Mouse (Mus musculus) intestine, embryonic 16.5 days (tissue): ENCODE measurements at regions not wholly inside any gene's neighbourhood (a gene's known extent, or its start where the extent isn't known, plus 50 kb on each side); places are given as distances from the start of the nearest gene placed in this dataset.

Experiments used
- ATAC-seq: fragments of 200-750 bp; cut with Nextera tagmentation; 2 replicates; pipeline ENCODE4 v1.8.0; 2017; ENCODE audit warnings: moderate TSS enrichment, moderate library complexity
- H3K27ac ChIP-seq: fragments of 300-500 bp; sonication (generic); 2 replicates; pipeline ENCODE4 v1.5.1; 2014; ENCODE audit warnings: mild to moderate bottlenecking, low read length
- H3K27me3 ChIP-seq: fragments of 300-500 bp; sonication (generic); replicated peaks from 2 replicates; pipeline ENCODE4 v1.6.1; 2014; ENCODE audit warnings: low read length, control low read depth, mixed read lengths; ENCODE audit not compliant: control insufficient read depth, insufficient read depth
- H3K36me3 ChIP-seq: fragments of 300-500 bp; sonication (generic); 2 replicates; pipeline ENCODE4 v1.6.1; 2014; ENCODE audit warnings: low read length, control low read depth; ENCODE audit not compliant: control insufficient read depth, insufficient read depth
- H3K4me1 ChIP-seq: fragments of 300-500 bp; sonication (generic); 2 replicates; pipeline ENCODE4 v1.6.1; 2014; ENCODE audit warnings: low read length, control low read depth, mixed read lengths; ENCODE audit not compliant: control insufficient read depth, insufficient read depth
- H3K4me2 ChIP-seq: fragments of 300-500 bp; sonication (generic); 2 replicates; pipeline ENCODE4 v1.6.1; 2014; ENCODE audit warnings: low read depth, low read length, control low read depth
- H3K4me3 ChIP-seq: fragments of 300-500 bp; sonication (generic); 2 replicates; pipeline ENCODE4 v1.5.1; 2014; ENCODE audit warnings: mild to moderate bottlenecking, low read length
- H3K9ac ChIP-seq: fragments of 300-500 bp; sonication (generic); 2 replicates; pipeline ENCODE4 v1.6.1; 2014; ENCODE audit warnings: low read depth, low read length
- H3K9me3 ChIP-seq: fragments of 300-500 bp; sonication (generic); 2 replicates; pipeline ENCODE4 v1.6.1; 2016; ENCODE audit warnings: low read length, control low read depth; ENCODE audit not compliant: control insufficient read depth
- WGBS: fragments of 180-500 bp; shearing (Covaris S2); extraction: QIAGEN DNeasy Blood & Tissue Kit; methylation state at CpG from one replicate; pipeline ENCODE4 v1.1.7; 2014; 5-methylcytosine and 5-hydroxymethylcytosine counted together

DNA sequence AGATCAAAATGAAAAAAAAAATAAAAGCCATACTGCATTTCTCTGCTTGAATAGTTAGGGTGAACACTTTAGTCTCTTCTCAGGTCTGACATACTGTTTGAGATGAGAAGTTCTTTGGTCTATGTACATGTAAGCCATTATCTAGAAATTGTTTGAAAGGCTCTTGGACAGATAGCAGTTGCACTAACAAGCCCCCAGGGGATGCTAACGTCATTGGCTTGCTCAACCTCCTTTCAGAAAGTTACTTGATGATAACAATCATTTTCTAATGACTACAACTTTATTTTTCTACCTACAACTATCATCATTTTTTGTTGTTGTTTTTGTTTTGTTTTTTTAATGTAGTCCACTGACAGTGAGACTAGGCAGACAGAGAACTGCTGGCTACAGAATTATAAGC, 346.9 kb upstream of the Grik2 start:
- no peak overlapping the region for H3K4me3 ChIP-seq
- H3K36me3 ChIP-seq = no peaks in the 10 kb centered on the region
- no peak overlapping the region for H3K27ac ChIP-seq
- 31% methylated on average over 1 of the region's 1 CpGs for WGBS
- no peak overlapping the region for H3K4me2 ChIP-seq
- no peak overlapping the region for H3K9ac ChIP-seq
- no peak for ATAC-seq
- H3K27me3 ChIP-seq = no peaks in the 10 kb centered on the region
- H3K9me3 ChIP-seq = no peaks in the 10 kb centered on the region
- H3K4me1 ChIP-seq = no peaks in the 10 kb centered on the region
